Mouse (Mus musculus) midbrain, embryonic 13.5 days (tissue): ENCODE results near the gene Tnfrsf25. TPM values are rescaled to one million over a fixed set of nuclear protein-coding genes. Genes with fewer than 3 reads are reported as not detected.

Source experiments
- ATAC-seq: fragments of 200-750 bp; cut with Nextera tagmentation; 2 replicates; pipeline ENCODE4 v1.8.0; 2017; ENCODE audit warnings: mild to moderate bottlenecking, moderate TSS enrichment, moderate library complexity
- H3K27ac ChIP-seq: fragments of 300-500 bp; sonication (generic); 2 replicates; pipeline ENCODE4 v1.5.1; 2015; ENCODE audit warnings: inconsistent platforms, mild to moderate bottlenecking, moderate library complexity
- H3K27me3 ChIP-seq: fragments of 300-500 bp; sonication (generic); 2 replicates; pipeline ENCODE4 v1.6.1; 2015; ENCODE audit warnings: mild to moderate bottlenecking, inconsistent platforms
- H3K36me3 ChIP-seq: fragments of 300-500 bp; sonication (generic); 2 replicates; pipeline ENCODE4 v1.6.1; 2015; ENCODE audit warnings: mild to moderate bottlenecking, inconsistent platforms
- H3K4me1 ChIP-seq: fragments of 300-500 bp; sonication (generic); replicated peaks from 2 replicates; pipeline ENCODE4 v1.6.1; 2015; ENCODE audit warnings: inconsistent platforms
- H3K4me2 ChIP-seq: fragments of 300-500 bp; sonication (generic); replicated peaks from 2 replicates; pipeline ENCODE4 v1.6.1; 2015; ENCODE audit warnings: moderate library complexity, mild to moderate bottlenecking, inconsistent platforms
- H3K4me3 ChIP-seq: fragments of 300-500 bp; sonication (generic); replicated peaks from 2 replicates; pipeline ENCODE4 v1.5.1; 2015; ENCODE audit warnings: mild to moderate bottlenecking, inconsistent platforms
- H3K9ac ChIP-seq: fragments of 300-500 bp; sonication (generic); replicated peaks from 2 replicates; pipeline ENCODE4 v1.6.1; 2015; ENCODE audit warnings: mild to moderate bottlenecking, inconsistent platforms
- H3K9me3 ChIP-seq: fragments of 300-500 bp; sonication (generic); 2 replicates; pipeline ENCODE4 v1.6.1; 2016; ENCODE audit warnings: mild to moderate bottlenecking, inconsistent platforms
- WGBS: fragments of 180-500 bp; shearing (Covaris S2); methylation state at CpG from one replicate; pipeline ENCODE4 v1.1.7; 2015; 5-methylcytosine and 5-hydroxymethylcytosine counted together
- polyA plus RNA-seq: library from polyadenylated mRNA; unstranded; fragments of >200 nt; fragmentation: Nextera tagmentation; extraction: Ambion mirVana; gene quantifications from 2 replicates; pipeline ENCODE4 v1.2.1, GENCODE M21; 2015

The Tnfrsf25 gene
- polyA plus RNA-seq, result 0.87 and 0.97 TPM in 2 replicates

GRCm38 (mm10) chr4:152115921-152116612 lies at the start of gene Tnfrsf25:
Tnfrsf25 (plus strand) TSS chr4:152115934.
- ATAC-seq, result peak; percentile 8; the same call in 1 of the 2 replicates
- peak within 1 kb of the TSS; percentile 12; the same call in 1 of the 2 replicates for H3K4me3 ChIP-seq
- H3K9me3 ChIP-seq, result no peaks in the 10 kb centered on the region
- 3% methylated on average over 30 of the region's 30 CpGs for WGBS
- peaks cover 87% of the 10 kb centered on the region for H3K27me3 ChIP-seq
- H3K27ac ChIP-seq, result no peak within 1 kb of the TSS
- peaks cover 17% of the 10 kb centered on the region for H3K36me3 ChIP-seq
- peaks cover 33% of the 10 kb centered on the region for H3K4me1 ChIP-seq
- H3K4me2 ChIP-seq, result peak within 1 kb of the TSS; percentile 26; the same call in 1 of the 2 replicates
- H3K9ac ChIP-seq, result peak within 1 kb of the TSS; percentile 40; the same call in 1 of the 2 replicates

GRCm38 (mm10) chr4:152067280-152067679 lies 48.5 kb upstream of the Tnfrsf25 start:
- Histone ChIP-seq H3K27ac (no peak overlapping the region), H3K36me3 (peaks cover 11% of the 10 kb centered on the region), H3K4me1 (peaks cover 3% of the 10 kb centered on the region), H3K4me2 (no peak overlapping the region), H3K9ac (no peak overlapping the region), H3K27me3 (no peaks in the 10 kb centered on the region), H3K9me3 (no peaks in the 10 kb centered on the region), H3K4me3 (no peak overlapping the region)
- ATAC-seq, result peak; percentile 27; the same call in 1 of the 2 replicates

- Histone ChIP-seq H3K9me3 (no peaks in the 10 kb centered on the region), H3K9ac (no peak overlapping the region), H3K4me3 (no peak overlapping the region), H3K4me2 (no peak overlapping the region), H3K36me3 (peaks cover 7% of the 10 kb centered on the region), H3K27ac (no peak overlapping the region), H3K4me1 (peaks cover 9% of the 10 kb centered on the region), H3K27me3 (no peaks in the 10 kb centered on the region)
- 73% methylated on average over 6 of the region's 6 CpGs for WGBS
- ATAC-seq, result no peak
Measured at GRCm38 (mm10) chr4:152068166-152068724, 47.5 kb upstream of the Tnfrsf25 start.

GRCm38 (mm10) chr4:152069245-152069644 lies 46.5 kb upstream of the Tnfrsf25 start:
- no peak for ATAC-seq
- H3K27ac ChIP-seq, result no peak overlapping the region
- WGBS, result 87% methylated on average over 3 of the region's 3 CpGs

GRCm38 (mm10) chr4:152070494-152071396 lies 45.0 kb upstream of the Tnfrsf25 start:
- Histone ChIP-seq H3K9ac (no peak overlapping the region), H3K27me3 (no peaks in the 10 kb centered on the region), H3K4me3 (no peak overlapping the region), H3K4me2 (no peak overlapping the region), H3K36me3 (no peaks in the 10 kb centered on the region), H3K9me3 (no peaks in the 10 kb centered on the region), H3K27ac (no peak overlapping the region), H3K4me1 (peaks cover 9% of the 10 kb centered on the region)
- ATAC-seq, result no peak
- WGBS, result 81% methylated on average over 11 of the region's 11 CpGs

More at GRCm38 (mm10) chr4:152069245-152069644, 46.5 kb upstream of the Tnfrsf25 start:
- Histone ChIP-seq H3K4me1 (peaks cover 9% of the 10 kb centered on the region), H3K36me3 (peaks cover 3% of the 10 kb centered on the region), H3K9ac (no peak overlapping the region), H3K4me3 (no peak overlapping the region), H3K9me3 (no peaks in the 10 kb centered on the region), H3K4me2 (no peak overlapping the region), H3K27me3 (no peaks in the 10 kb centered on the region)

- WGBS, result 66% methylated on average over 10 of the region's 10 CpGs
- 0 out of 2 replicates have a peak within 1 kb of the TSS, but pooled peaks have one; percentile 14 for H3K9ac ChIP-seq
- peaks cover 9% of the 10 kb centered on the region for H3K4me1 ChIP-seq
- no peak within 1 kb of the TSS for H3K4me3 ChIP-seq
- ATAC-seq, result no peak
- H3K36me3 ChIP-seq, result no peaks in the 10 kb centered on the region
- H3K27ac ChIP-seq, result no peak within 1 kb of the TSS
- H3K9me3 ChIP-seq, result no peaks in the 10 kb centered on the region
- no peaks in the 10 kb centered on the region for H3K27me3 ChIP-seq
- no peak within 1 kb of the TSS for H3K4me2 ChIP-seq
Measured at GRCm38 (mm10) chr4:152072121-152072601, 43.6 kb upstream of the Tnfrsf25 start, which contains the start of gene Plekhg5. Plekhg5 (plus strand) TSS chr4:152072498.

- no peak overlapping the region for H3K27ac ChIP-seq
- 0 out of 2 replicates have a peak overlapping the region, but pooled peaks have one; percentile 14 for H3K9ac ChIP-seq
- H3K27me3 ChIP-seq, result no peaks in the 10 kb centered on the region
- H3K9me3 ChIP-seq, result no peaks in the 10 kb centered on the region
- H3K4me3 ChIP-seq, result no peak overlapping the region
- H3K4me2 ChIP-seq, result no peak overlapping the region
- 71% methylated on average over 10 of the region's 10 CpGs for WGBS
- no peak for ATAC-seq
- no peaks in the 10 kb centered on the region for H3K36me3 ChIP-seq
- H3K4me1 ChIP-seq, result peaks cover 9% of the 10 kb centered on the region
Measured at GRCm38 (mm10) chr4:152072655-152073054, 43.1 kb upstream of the Tnfrsf25 start.

GRCm38 (mm10) chr4:152073715-152074114 lies 42.0 kb upstream of the Tnfrsf25 start:
- Histone ChIP-seq H3K36me3 (no peaks in the 10 kb centered on the region), H3K4me2 (no peak overlapping the region), H3K4me1 (peaks cover 9% of the 10 kb centered on the region), H3K27me3 (no peaks in the 10 kb centered on the region), H3K4me3 (no peak overlapping the region), H3K9ac (no peak overlapping the region), H3K9me3 (no peaks in the 10 kb centered on the region), H3K27ac (no peak overlapping the region)
- WGBS, result 89% methylated on average over 6 of the region's 6 CpGs
- ATAC-seq, result no peak

- ATAC-seq, result no peak
- H3K4me1 ChIP-seq, result peaks cover 9% of the 10 kb centered on the region
- WGBS, result 81% methylated on average over 9 of the region's 9 CpGs
Measured at GRCm38 (mm10) chr4:152074548-152074947, 41.2 kb upstream of the Tnfrsf25 start.

GRCm38 (mm10) chr4:152077191-152077590 lies 38.5 kb upstream of the Tnfrsf25 start:
- Histone ChIP-seq H3K9me3 (no peaks in the 10 kb centered on the region; the same call in 1 of the 2 replicates), H3K27me3 (no peaks in the 10 kb centered on the region), H3K27ac (no peak overlapping the region), H3K9ac (no peak overlapping the region), H3K4me1 (peaks cover 7% of the 10 kb centered on the region), H3K4me2 (no peak overlapping the region), H3K4me3 (no peak overlapping the region), H3K36me3 (no peaks in the 10 kb centered on the region)
- no peak for ATAC-seq
- WGBS, result 90% methylated on average over 9 of the region's 9 CpGs

More at GRCm38 (mm10) chr4:152074548-152074947, 41.2 kb upstream of the Tnfrsf25 start:
- Histone ChIP-seq H3K36me3 (no peaks in the 10 kb centered on the region), H3K4me3 (no peak overlapping the region), H3K9me3 (no peaks in the 10 kb centered on the region; the same call in 1 of the 2 replicates), H3K9ac (no peak overlapping the region), H3K27me3 (no peaks in the 10 kb centered on the region), H3K27ac (no peak overlapping the region), H3K4me2 (no peak overlapping the region)

- WGBS, result 93% methylated on average over 10 of the region's 10 CpGs
- no peaks in the 10 kb centered on the region for H3K27me3 ChIP-seq
Measured at GRCm38 (mm10) chr4:152078105-152078530, 37.6 kb upstream of the Tnfrsf25 start.

More at GRCm38 (mm10) chr4:152078105-152078530, 37.6 kb upstream of the Tnfrsf25 start:
- H3K4me2 ChIP-seq, result no peak overlapping the region
- no peak for ATAC-seq
- no peak overlapping the region for H3K9ac ChIP-seq
- H3K27ac ChIP-seq, result no peak overlapping the region
- H3K4me3 ChIP-seq, result no peak overlapping the region
- H3K9me3 ChIP-seq, result no peaks in the 10 kb centered on the region; the same call in 1 of the 2 replicates
- H3K36me3 ChIP-seq, result no peaks in the 10 kb centered on the region
- no peaks in the 10 kb centered on the region for H3K4me1 ChIP-seq
